Mouse (Mus musculus): ENCODE results near the gene Gm128. TPM values are rescaled to one million over a fixed set of nuclear protein-coding genes. Genes with fewer than 3 reads are reported as not detected.

Gm128 gene
- polyA plus RNA-seq, 1 experiment from 2014 or later: 0.19 TPM

DNA sequence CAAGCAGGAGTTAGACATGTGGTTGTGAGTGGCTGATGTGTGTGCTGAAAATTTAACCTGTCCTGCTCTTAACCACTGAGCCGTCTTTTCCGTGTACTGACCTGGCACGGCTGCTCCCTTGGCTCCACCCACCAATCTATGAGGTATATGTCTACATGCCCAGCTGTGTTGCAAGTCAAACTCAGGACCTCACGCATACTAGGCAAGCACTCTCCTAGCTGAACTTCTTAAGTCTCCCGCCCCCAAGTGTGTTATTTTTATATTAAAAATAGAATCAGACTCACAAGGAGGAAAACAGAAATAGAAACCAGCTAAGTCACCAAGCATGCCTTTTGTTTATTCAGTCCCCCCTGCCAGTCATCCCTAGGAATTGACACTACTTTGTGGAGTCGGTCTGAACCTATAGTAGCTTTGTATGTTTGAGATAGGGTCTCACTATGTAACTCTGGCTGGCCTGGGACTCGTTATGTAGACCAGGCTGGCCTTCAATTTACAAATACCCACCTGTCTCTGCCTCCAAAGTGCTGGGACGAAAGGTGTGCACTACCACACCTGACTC lies 3.8 kb downstream of the Gm128 start:
- Histone ChIP-seq H3K4me1 (peaks cover 3% of the 10 kb centered on the region; the same call in 1 of the 2 replicates), H3K27me3 (no peaks in the 10 kb centered on the region), H3K9ac (no peak overlapping the region), H3K4me2 (no peak overlapping the region), H3K27ac (no peak overlapping the region), H3K36me3 (ENCODE audit: poor library complexity, severe bottlenecking) (peaks cover 65% of the 10 kb centered on the region), H3K4me3 (no peak overlapping the region), H3K9me3 (replicated peaks) (no peaks in the 10 kb centered on the region)
- WGBS: 92% methylated on average over 8 of the region's 8 CpGs
- no peak for ATAC-seq

DNA sequence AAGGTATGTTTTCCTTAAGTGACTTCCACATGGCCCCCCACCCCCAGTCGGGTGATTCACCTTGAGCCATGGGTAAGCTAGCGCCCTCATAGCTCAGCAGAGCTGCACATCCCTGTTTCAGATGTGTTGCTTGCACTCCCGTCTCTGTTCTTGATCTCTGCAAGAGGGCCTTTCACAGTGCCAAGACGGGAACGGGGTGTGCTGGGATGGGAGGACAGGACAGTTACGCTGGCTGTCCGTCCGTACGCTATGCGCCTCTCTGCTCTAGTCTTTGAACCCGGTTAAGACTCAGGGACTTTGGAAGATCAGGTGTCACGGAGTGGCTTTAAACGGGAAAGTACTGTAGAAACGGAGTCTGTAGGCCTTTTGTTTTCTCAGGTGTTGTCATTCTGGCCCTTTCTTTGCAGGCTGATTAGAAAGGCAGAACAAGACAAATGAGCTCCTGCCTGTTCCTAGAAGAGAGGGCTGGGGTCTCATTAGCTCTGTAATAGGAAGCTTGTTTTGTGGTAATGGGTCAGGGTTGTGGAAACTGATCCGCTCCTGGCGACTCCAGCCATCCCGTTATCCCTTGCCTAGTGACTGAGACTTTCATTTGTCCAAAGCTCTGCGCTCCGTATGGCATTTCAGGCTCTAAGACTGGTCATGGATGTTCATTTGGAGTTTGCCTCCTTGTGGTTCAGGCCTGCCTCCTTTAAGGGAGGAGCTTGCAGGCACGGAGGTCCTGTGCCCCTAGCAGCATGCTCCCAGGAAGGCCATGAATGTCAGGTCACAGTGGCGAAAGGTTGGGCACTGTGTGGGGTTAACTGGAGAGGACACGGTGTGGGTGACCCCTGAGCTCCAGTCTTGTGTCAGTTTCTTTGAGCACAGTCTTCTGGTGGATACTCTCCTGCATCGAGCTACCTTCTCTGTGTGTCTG lies 5.8 kb downstream of the Gm128 start:
- no peak for ATAC-seq
- Histone ChIP-seq H3K9ac (no peak overlapping the region), H3K9me3 (replicated peaks) (no peaks in the 10 kb centered on the region), H3K4me3 (no peak overlapping the region), H3K27ac (no peak overlapping the region), H3K4me2 (no peak overlapping the region), H3K36me3 (ENCODE audit: poor library complexity, severe bottlenecking) (peaks cover 75% of the 10 kb centered on the region), H3K27me3 (no peaks in the 10 kb centered on the region), H3K4me1 (peaks cover 19% of the 10 kb centered on the region)
- WGBS: 61% methylated on average over 23 of the region's 23 CpGs

DNA sequence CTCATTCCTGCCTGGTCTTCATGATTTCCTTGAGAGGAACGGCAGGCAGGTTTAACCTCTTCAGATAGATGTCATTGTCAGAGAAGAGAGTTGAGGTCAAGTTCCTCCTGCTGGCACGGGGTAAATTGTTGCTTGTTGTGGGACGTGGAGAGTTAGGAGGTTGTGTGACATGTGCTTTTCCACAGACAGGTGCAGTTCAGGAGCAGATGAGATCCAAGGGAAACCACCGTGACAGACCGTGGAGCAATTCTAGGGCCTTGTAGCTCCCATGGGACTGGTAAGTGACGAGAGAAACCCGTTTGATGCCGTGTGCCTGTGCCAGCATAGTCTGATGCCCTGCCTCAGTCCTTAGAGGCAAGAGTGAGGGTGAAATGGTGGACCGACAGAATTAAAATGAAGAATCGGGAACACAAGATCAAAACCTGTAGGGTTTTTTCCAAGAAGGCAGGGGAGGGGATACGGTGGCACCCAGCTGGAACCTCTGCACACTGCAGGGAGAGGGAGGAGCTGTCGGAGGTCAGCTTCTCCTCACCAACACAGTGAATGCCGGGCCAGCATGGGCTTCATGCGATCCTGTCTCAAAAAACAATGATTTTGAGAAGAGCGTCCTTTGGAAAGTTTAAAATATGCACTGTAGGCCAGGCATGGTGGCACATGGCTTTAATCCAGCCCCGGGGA lies 8.0 kb downstream of the Gm128 start:
- Histone ChIP-seq H3K27ac (no peak overlapping the region), H3K4me1 (peaks cover 28% of the 10 kb centered on the region), H3K4me3 (no peak overlapping the region), H3K9ac (no peak overlapping the region), H3K36me3 (ENCODE audit: poor library complexity, severe bottlenecking) (peaks cover 69% of the 10 kb centered on the region), H3K27me3 (no peaks in the 10 kb centered on the region), H3K4me2 (no peak overlapping the region), H3K9me3 (replicated peaks) (no peaks in the 10 kb centered on the region)
- 95% methylated on average over 16 of the region's 16 CpGs for WGBS
- no peak for ATAC-seq

DNA sequence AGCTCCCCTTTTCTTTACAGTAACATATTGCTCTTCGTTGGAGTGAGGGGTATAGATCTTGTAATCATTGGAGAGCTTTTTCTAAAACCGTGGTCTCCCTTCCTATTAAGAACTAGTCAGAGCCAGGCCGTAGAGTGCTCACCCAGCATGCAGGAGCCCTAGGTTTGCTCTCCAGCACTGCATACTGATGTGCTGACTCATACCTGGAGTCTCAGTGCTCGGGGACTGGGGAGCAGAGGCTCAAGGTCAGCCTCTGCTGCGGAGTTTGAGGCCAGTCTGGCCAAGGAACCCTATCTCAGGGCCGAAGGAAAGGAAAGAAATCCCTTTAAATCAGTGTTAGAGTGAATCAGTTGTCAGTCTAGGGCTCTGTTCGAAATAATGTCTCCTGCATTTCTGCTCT lies 8.6 kb downstream of the Gm128 start:
- H3K36me3 ChIP-seq (ENCODE audit: poor library complexity, severe bottlenecking): peaks cover 62% of the 10 kb centered on the region
- WGBS: 91% methylated on average over 7 of the region's 7 CpGs
- H3K27ac ChIP-seq: no peak overlapping the region

DNA sequence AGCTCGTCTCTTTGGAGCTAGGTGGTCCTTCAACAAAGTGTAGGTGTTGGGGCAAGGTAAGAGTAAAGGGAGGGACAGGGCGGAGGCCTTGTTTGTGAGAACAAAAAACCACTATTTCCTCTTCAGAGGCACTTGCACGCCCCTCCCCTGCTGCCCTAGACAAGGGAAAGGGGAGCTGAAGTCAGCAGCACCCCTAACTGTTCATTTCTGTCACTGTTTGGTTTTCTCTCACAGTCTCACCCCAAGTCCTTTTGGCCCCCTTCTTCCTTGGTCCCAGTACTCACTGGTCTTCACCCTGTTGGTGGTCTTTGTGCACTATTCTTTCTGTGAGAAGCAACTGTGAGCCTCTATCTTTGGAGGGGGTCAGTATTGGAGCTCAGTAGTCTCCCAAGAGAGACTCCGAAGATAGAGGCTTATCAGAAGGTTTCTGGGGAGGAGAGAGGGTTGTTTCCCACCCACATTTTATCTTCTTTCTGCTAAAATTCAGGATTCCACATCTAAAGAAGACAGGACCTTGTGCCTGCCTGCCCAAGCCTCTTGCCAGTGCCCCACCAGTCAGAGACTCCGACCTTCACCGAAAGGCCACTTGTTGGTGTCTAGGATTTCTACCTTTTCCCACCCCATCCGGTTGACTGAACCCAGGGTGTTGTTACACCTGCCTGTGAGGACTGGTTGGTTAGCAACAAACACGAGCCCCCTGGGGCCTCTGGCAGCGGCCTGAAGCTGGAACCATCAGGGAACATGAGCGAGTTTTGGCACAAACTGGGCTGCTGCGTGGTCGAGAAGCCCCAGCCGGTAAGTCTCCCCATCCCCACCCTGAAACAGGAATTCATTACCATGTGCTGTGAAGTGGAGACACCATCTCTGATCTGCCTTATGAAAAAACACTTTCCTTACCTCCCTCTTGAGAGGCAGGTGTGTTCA lies 9.8 kb downstream of the Gm128 start, which contains the start of gene Mllt11:
TSS of gene Mllt11 (minus strand) at position 874 of the 924 bp plus-strand sequence.
- peak within 1 kb of the TSS; percentile 96 for H3K27ac ChIP-seq
- ATAC-seq: no peak
- WGBS: 81% methylated on average over 13 of the region's 13 CpGs
- H3K27me3 ChIP-seq: no peaks in the 10 kb centered on the region
- peak within 1 kb of the TSS; percentile 90 for H3K4me3 ChIP-seq
- H3K4me2 ChIP-seq: peak within 1 kb of the TSS; percentile 94
- peaks cover 34% of the 10 kb centered on the region for H3K4me1 ChIP-seq
- peak within 1 kb of the TSS; percentile 97 for H3K9ac ChIP-seq
- H3K36me3 ChIP-seq (ENCODE audit: poor library complexity, severe bottlenecking): peaks cover 50% of the 10 kb centered on the region
- no peaks in the 10 kb centered on the region for H3K9me3 ChIP-seq (replicated peaks)

More for the DNA sequence above, 8.6 kb downstream of the Gm128 start:
- Histone ChIP-seq H3K4me1 (peaks cover 28% of the 10 kb centered on the region), H3K27me3 (no peaks in the 10 kb centered on the region), H3K9ac (no peak overlapping the region), H3K4me3 (no peak overlapping the region), H3K9me3 (replicated peaks) (no peaks in the 10 kb centered on the region), H3K4me2 (no peak overlapping the region)
- no peak for ATAC-seq

- Histone ChIP-seq H3K4me2 (peak overlapping the region; percentile 94), H3K27me3 (no peaks in the 10 kb centered on the region), H3K9ac (peak overlapping the region; percentile 97), H3K4me3 (peak overlapping the region; percentile 90), H3K4me1 (peaks cover 42% of the 10 kb centered on the region), H3K36me3 (ENCODE audit: poor library complexity, severe bottlenecking) (peaks cover 46% of the 10 kb centered on the region), H3K9me3 (replicated peaks) (no peaks in the 10 kb centered on the region), H3K27ac (peak overlapping the region; percentile 96)
- no peak; the same call in 1 of the 2 replicates for ATAC-seq
- WGBS: 31% methylated on average over 8 of the region's 8 CpGs
Measured at GRCm38 (mm10) chr3:95230495-95231297, 10.7 kb downstream of the Gm128 start.

GRCm38 (mm10) chr3:95229781-95230494 lies 11.5 kb downstream of the Gm128 start:
- ATAC-seq: peak; percentile 19
- H3K4me2 ChIP-seq: peak overlapping the region; percentile 94
- H3K27me3 ChIP-seq: no peaks in the 10 kb centered on the region
- H3K4me1 ChIP-seq: peaks cover 46% of the 10 kb centered on the region
- H3K9me3 ChIP-seq (replicated peaks): no peaks in the 10 kb centered on the region
- H3K9ac ChIP-seq: peak overlapping the region; percentile 97
- peak overlapping the region; percentile 96 for H3K27ac ChIP-seq
- peaks cover 46% of the 10 kb centered on the region for H3K36me3 ChIP-seq (ENCODE audit: poor library complexity, severe bottlenecking)
- peak overlapping the region; percentile 90 for H3K4me3 ChIP-seq
- under 1% methylated on average over 13 of the region's 13 CpGs for WGBS

DNA sequence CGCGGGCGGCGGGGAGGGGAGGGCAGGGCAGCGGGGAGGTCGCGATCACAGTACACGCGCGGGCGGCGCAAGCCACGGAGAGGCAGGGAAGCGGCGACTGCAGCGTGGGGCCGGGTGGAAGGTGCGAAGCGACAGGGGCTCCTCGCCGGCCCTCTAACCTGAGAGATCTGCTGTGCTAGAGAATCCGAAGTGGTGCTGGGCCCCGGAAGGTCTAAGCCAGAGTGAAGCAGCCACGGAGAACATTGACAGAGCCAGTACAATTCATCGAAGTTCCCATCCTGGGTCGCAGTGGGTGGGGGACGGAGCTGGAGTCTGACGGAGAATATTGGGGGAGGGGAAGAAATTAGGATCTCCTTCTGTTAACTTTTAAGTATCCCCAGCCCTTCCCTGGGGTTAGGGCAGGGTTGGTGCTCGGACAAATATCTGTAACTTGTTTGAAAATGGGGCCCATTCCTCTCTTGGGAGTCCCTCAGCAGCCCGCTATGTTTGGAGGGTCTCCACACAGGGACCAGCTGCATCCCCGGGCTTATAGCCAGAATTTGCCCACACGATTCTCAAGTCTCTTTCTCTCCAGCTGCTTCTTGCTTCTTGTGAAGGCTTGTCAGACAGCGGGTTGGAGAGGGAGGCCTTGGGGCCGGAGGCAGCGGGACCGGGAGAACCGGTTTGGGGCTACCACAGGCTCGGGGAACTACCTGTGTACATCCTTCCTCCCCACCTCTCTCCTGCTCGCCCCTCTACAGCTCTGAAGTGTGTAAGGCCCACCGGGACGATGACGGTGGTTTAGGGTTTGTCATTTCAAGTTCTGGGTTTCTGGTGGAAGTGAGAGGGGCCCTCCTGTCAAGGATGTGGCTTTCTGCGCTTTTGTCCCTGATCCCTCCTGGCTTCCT lies 12.3 kb downstream of the Gm128 start:
- Histone ChIP-seq H3K4me3 (peak overlapping the region; percentile 90), H3K4me1 (peaks cover 54% of the 10 kb centered on the region), H3K9ac (peak overlapping the region; percentile 97), H3K36me3 (ENCODE audit: poor library complexity, severe bottlenecking) (peaks cover 43% of the 10 kb centered on the region), H3K27ac (peak overlapping the region; percentile 96), H3K4me2 (peak overlapping the region; percentile 94), H3K9me3 (replicated peaks) (no peaks in the 10 kb centered on the region), H3K27me3 (no peaks in the 10 kb centered on the region)
- WGBS: under 1% methylated on average over 43 of the region's 43 CpGs
- ATAC-seq: peak; percentile 19; the same call in 1 of the 2 replicates

- ATAC-seq: peak; percentile 92
- Histone ChIP-seq H3K4me1 (peaks cover 57% of the 10 kb centered on the region), H3K9me3 (replicated peaks) (no peaks in the 10 kb centered on the region), H3K27ac (peak within 1 kb of the TSS; percentile 96), H3K4me2 (peak within 1 kb of the TSS; percentile 94), H3K9ac (peak within 1 kb of the TSS; percentile 97), H3K36me3 (ENCODE audit: poor library complexity, severe bottlenecking) (peaks cover 43% of the 10 kb centered on the region), H3K27me3 (no peaks in the 10 kb centered on the region), H3K4me3 (peak within 1 kb of the TSS; percentile 90)
- WGBS: under 1% methylated on average over 64 of the region's 64 CpGs
Measured at GRCm38 (mm10) chr3:95228148-95228893, 13.1 kb downstream of the Gm128 start, which contains the start of gene Cdc42se1. TSS of gene Cdc42se1 (plus strand) at chr3:95228732.
